Mouse (Mus musculus) brain, embryonic 14.5 days (tissue): ENCODE measurements around the gene Taar2.

ENCODE experiments used
- CTCF ChIP-seq: fragments of 200-500 bp; IDR thresholded peaks from 2 replicates; pipeline ENCODE4 v1.5.1; 2012; ENCODE audit warnings: inconsistent platforms, mild to moderate bottlenecking, moderate library complexity, borderline replicate concordance; ENCODE audit not compliant: insufficient read depth, insufficient read length; ENCODE audit errors: extremely low read depth
- POLR2A ChIP-seq: fragments of 200-500 bp; IDR thresholded peaks from 2 replicates; pipeline ENCODE4 v1.6.1; 2012; ENCODE audit warnings: mild to moderate bottlenecking, inconsistent platforms, borderline replicate concordance; ENCODE audit not compliant: poor library complexity, insufficient read depth, insufficient read length, severe bottlenecking; ENCODE audit errors: extremely low read depth

GRCm38 (mm10) chr10:23949508-23950005, 11.2 kb downstream of the Taar2 start, which contains the start of gene Taar3:
- TF ChIP-seq POLR2A (no peak), CTCF (no peak)
